Mouse (Mus musculus) forebrain, embryonic 10.5 days (tissue): ENCODE data around the gene Arhgdia. TPM values are rescaled to one million over a fixed set of nuclear protein-coding genes. Genes with fewer than 3 reads are reported as not detected.

Experiments used
- DNase-seq: peaks from one replicate; pipeline ENCODE4 v3.0.0-alpha.2; 2017; ENCODE audit warnings: low spot score; ENCODE audit errors: extremely low spot score
- H3K27ac ChIP-seq: fragments of 300-500 bp; sonication (generic); 2 replicates; pipeline ENCODE4 v1.5.1; 2016; ENCODE audit warnings: mild to moderate bottlenecking
- H3K27me3 ChIP-seq: fragments of 300-500 bp; sonication (generic); 2 replicates; pipeline ENCODE4 v1.6.1; 2016; ENCODE audit warnings: mild to moderate bottlenecking; ENCODE audit not compliant: poor library complexity, severe bottlenecking
- H3K36me3 ChIP-seq: fragments of 300-500 bp; sonication (generic); replicated peaks from 2 replicates; pipeline ENCODE4 v1.6.1; 2016; ENCODE audit warnings: mild to moderate bottlenecking, moderate library complexity
- H3K4me1 ChIP-seq: fragments of 300-500 bp; sonication (generic); 2 replicates; pipeline ENCODE4 v1.6.1; 2016
- H3K4me3 ChIP-seq: fragments of 300-500 bp; sonication (generic); 2 replicates; pipeline ENCODE4 v1.5.1; 2016; ENCODE audit warnings: mild to moderate bottlenecking, moderate library complexity
- H3K9me3 ChIP-seq: fragments of 300-500 bp; sonication (generic); 2 replicates; pipeline ENCODE4 v1.6.1; 2016; ENCODE audit warnings: mild to moderate bottlenecking, moderate library complexity
- WGBS: fragments of 180-500 bp; shearing (Covaris S2); methylation state at CpG from one replicate; pipeline ENCODE4 v1.1.7; 2016; 5-methylcytosine and 5-hydroxymethylcytosine counted together
- polyA plus RNA-seq: library from polyadenylated mRNA; unstranded; fragments of >200 nt; fragmentation: Nextera tagmentation; extraction: Ambion mirVana; gene quantifications from 2 replicates; pipeline ENCODE4 v1.2.1, GENCODE M21; 2016

Gene Arhgdia
- polyA plus RNA-seq, 1 experiment from 2014 or later: 744 TPM

DNA sequence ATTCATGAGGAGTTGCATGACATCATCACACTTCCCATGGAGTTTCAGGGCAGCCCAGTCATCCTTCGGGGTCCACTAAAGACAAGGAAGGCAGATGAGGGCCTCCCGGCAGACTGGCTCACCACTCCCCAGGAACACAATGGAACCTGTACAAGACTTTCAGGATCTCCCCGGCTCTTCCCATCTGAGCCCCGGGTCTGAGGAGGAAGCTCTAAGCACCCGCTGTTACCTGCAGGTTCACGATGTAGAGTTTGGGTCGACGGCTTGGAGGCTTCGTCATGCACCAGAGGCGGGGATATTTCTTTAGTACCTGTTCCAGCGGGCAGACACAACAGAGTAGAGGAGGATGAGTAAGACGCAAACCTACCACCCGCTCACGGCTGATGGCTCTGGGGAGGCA is 38.8 kb upstream of the Arhgdia start:
- Histone ChIP-seq H3K4me1 (peaks cover 51% of the 10 kb centered on the region), H3K27me3 (no peaks in the 10 kb centered on the region), H3K36me3 (peaks cover 66% of the 10 kb centered on the region), H3K4me3 (no peak overlapping the region), H3K27ac (no peak overlapping the region), H3K9me3 (no peaks in the 10 kb centered on the region; the same call in 1 of the 2 replicates)
- DNase-seq: no peak
- 93% methylated on average over 14 of the region's 14 CpGs for WGBS

- Histone ChIP-seq H3K27me3 (no peaks in the 10 kb centered on the region), H3K27ac (peak overlapping the region; percentile 90; the same call in 1 of the 2 replicates), H3K9me3 (no peaks in the 10 kb centered on the region; the same call in 1 of the 2 replicates), H3K4me1 (peaks cover 39% of the 10 kb centered on the region), H3K36me3 (peaks cover 79% of the 10 kb centered on the region), H3K4me3 (peak overlapping the region; percentile 83)
- no peak for DNase-seq
- WGBS: 93% methylated on average over 25 of the region's 25 CpGs
These were observed 37.5 kb upstream of the Arhgdia start for GRCm38 (mm10) chr11:120618619-120619535.

- H3K4me3 ChIP-seq: peak within 1 kb of the TSS; percentile 83
- H3K36me3 ChIP-seq: peaks cover 82% of the 10 kb centered on the region
- under 1% methylated on average over 56 of the region's 56 CpGs for WGBS
- H3K27ac ChIP-seq: peak within 1 kb of the TSS; percentile 90
- DNase-seq: peak; percentile 89
- H3K9me3 ChIP-seq: no peaks in the 10 kb centered on the region; the same call in 1 of the 2 replicates
- no peaks in the 10 kb centered on the region for H3K27me3 ChIP-seq
- H3K4me1 ChIP-seq: peaks cover 32% of the 10 kb centered on the region
These were observed 36.2 kb upstream of the Arhgdia start, which contains the start of gene Pcyt2 for GRCm38 (mm10) chr11:120617519-120618112. TSS of gene Pcyt2 (minus strand) at chr11:120617936.

DNA sequence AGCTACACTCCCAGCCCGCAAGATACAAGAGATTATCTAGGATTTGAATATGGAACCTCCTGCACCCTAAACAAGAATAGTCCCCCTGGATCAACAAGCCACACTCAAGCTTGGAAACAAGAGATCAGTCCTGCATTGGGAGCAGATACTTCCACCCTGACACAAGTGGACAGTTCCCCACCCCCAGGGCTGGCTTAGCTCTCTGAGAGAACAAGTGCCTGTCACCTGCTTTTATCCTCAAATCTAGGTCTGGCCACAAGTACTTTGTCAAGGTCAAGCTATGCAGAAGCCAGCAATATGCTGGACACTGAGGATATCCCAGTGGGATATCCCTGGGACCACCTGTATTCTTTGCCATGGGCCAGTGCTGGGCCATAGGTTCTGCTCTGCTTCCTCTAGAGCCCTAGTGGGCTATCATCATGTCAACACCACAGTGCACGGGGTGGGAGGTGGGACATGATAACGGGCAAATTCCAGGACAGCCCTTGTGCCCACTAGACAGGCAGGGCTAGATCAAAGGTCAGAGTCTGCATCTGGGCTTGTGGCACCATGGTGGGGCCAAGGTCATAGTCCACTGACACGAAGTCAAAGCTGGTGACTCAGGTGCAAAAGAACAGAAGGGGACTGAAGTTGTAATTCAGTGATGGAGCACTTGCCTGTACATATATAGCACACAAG is 35.3 kb upstream of the Arhgdia start:
- DNase-seq: no peak
- 55% methylated on average over 4 of the region's 4 CpGs for WGBS
- peaks cover 82% of the 10 kb centered on the region for H3K36me3 ChIP-seq

DNA sequence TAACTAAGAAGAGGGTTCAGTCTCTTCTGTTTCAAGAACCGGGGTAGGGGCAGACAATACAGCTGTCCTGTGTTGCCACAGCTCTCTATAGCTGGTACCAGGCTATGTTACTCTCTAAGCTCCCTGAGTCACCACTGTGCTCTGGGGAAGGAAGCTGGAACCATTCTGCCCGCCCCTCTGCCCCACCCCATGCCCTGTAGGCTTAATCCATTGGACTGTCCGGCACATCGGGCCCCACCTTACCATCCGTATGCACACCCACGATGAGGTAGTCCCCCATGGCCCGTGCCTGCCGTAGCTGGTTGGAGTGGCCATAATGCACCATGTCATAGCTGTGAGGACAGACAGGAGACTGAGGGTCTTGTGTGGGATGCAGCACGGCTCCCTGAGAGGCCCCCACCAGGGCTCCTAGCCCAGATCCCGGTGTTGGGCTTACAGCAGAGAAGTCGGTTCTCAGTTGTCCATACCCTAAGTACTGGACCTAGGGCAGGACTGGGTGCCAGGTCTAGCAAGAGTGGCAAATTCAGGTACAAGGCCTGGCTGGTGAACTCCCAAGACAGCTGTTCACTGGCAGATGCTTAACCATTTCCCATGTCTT is 34.3 kb upstream of the Arhgdia start:
- Histone ChIP-seq H3K36me3 (peaks cover 82% of the 10 kb centered on the region), H3K27me3 (no peaks in the 10 kb centered on the region), H3K4me1 (peaks cover 32% of the 10 kb centered on the region), H3K4me3 (peak overlapping the region; percentile 83), H3K27ac (no peak overlapping the region), H3K9me3 (no peaks in the 10 kb centered on the region; the same call in 1 of the 2 replicates)
- WGBS: 92% methylated on average over 11 of the region's 11 CpGs
- DNase-seq: no peak

More for the DNA sequence above, 35.3 kb upstream of the Arhgdia start:
- Histone ChIP-seq H3K27me3 (no peaks in the 10 kb centered on the region), H3K27ac (peak overlapping the region; percentile 90), H3K4me3 (peak overlapping the region; percentile 83), H3K9me3 (no peaks in the 10 kb centered on the region; the same call in 1 of the 2 replicates), H3K4me1 (peaks cover 32% of the 10 kb centered on the region)

DNA sequence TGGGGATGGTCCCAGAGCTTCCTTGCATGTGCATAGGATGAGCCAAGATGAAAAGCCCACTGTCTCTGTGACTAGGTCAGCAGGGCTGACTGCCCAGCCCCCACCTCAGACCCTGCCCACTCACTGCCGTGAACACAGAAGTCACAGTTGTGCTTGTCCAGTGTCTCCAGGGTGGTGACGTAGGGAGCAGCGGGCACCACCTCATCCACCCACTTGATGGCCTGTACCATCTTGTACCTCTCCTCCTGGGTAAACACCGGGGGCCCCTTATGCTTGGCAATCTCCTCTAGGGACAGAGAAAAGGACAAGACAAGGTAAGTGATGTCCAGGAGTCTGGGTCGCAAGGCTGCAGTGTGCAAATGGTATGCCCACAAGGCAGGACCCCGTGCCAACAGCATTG is 33.7 kb upstream of the Arhgdia start:
- Histone ChIP-seq H3K9me3 (no peaks in the 10 kb centered on the region; the same call in 1 of the 2 replicates), H3K36me3 (peaks cover 82% of the 10 kb centered on the region), H3K27ac (no peak overlapping the region), H3K27me3 (no peaks in the 10 kb centered on the region), H3K4me3 (no peak overlapping the region), H3K4me1 (peaks cover 32% of the 10 kb centered on the region)
- no peak for DNase-seq
- WGBS: 94% methylated on average over 6 of the region's 6 CpGs

DNA sequence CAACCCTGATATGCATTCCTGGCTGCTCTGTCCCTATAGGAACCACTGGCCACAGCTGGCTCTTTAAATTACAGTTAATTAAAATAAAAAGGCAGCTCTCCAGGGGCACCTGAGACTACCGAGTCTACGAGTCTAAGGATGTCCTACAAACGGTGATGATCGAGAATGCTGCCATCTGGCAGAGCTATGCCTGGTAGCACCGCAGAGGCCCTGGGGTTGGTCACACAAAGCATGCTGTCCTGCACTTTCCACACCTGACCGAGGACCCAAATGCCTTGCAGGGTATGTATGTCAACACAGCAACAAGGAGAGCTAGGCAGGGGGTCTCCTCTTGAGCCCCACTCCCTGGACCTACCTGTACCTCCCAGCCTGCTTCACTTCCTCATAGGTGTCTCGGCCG is 32.6 kb upstream of the Arhgdia start:
- no peaks in the 10 kb centered on the region; the same call in 1 of the 2 replicates for H3K9me3 ChIP-seq
- 95% methylated on average over 8 of the region's 8 CpGs for WGBS
- H3K4me3 ChIP-seq: no peak overlapping the region
- peaks cover 83% of the 10 kb centered on the region for H3K36me3 ChIP-seq
- no peak for DNase-seq
- peaks cover 10% of the 10 kb centered on the region for H3K27me3 ChIP-seq
- H3K4me1 ChIP-seq: peaks cover 40% of the 10 kb centered on the region
- H3K27ac ChIP-seq: no peak overlapping the region

DNA sequence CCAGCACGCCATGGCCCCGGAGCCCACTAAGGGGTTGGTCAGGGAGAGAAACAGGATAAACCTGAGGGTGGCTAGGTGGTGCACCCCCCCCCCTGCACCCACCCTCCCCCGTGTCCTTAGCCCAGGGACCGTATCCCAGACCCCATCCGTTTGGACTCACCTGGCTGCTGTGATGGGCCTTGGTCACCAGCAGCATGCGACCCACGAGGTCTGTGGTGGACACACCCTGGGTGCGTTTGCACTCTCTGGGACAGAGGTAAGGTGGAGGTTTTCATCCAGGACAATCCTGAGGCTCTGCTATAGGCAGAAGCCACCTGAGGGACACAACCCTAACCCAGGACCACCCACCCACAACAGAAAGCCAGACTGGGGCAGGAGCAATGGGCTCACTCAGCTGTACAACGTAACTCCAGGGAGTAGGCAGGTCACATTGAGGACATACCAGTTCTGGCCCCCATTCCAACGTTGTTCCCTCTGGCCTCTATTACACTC is 32.1 kb upstream of the Arhgdia start:
- no peak overlapping the region; the same call in 1 of the 2 replicates for H3K4me3 ChIP-seq
- no peak overlapping the region for H3K27ac ChIP-seq
- H3K27me3 ChIP-seq: peaks cover 14% of the 10 kb centered on the region
- peaks cover 78% of the 10 kb centered on the region for H3K36me3 ChIP-seq
- peaks cover 43% of the 10 kb centered on the region for H3K4me1 ChIP-seq
- DNase-seq: no peak
- no peaks in the 10 kb centered on the region; the same call in 1 of the 2 replicates for H3K9me3 ChIP-seq
- 94% methylated on average over 10 of the region's 10 CpGs for WGBS

DNA sequence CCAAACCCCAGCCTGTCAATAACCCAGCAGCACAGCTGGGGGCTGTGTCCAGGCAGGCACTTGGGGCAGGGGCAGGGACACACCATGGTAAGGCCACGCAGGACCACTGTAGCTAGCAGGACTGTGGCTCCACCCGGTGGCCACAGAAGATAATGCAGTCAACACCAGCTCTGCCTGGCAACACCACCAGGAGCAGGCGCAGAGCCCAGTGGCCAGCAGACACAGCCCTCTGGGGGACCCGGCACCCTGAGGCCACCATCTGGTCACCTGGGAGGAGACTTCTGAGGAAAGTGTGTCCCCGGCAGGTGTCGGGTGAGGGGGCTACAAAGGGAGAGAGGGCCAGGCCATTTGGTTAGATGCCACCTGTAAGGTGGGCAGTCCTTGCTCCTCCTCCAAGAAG is 31.3 kb upstream of the Arhgdia start:
- 56% methylated on average over 6 of the region's 6 CpGs for WGBS

GRCm38 (mm10) chr11:120610477-120611046 is 29.1 kb upstream of the Arhgdia start:
- WGBS: 83% methylated on average over 9 of the region's 9 CpGs
- H3K27ac ChIP-seq: no peak overlapping the region
- DNase-seq: no peak
- H3K9me3 ChIP-seq: no peaks in the 10 kb centered on the region
- H3K36me3 ChIP-seq: peaks cover 85% of the 10 kb centered on the region
- H3K4me3 ChIP-seq: peak overlapping the region; percentile 7; the same call in 1 of the 2 replicates
- peaks cover 38% of the 10 kb centered on the region for H3K27me3 ChIP-seq
- H3K4me1 ChIP-seq: peaks cover 29% of the 10 kb centered on the region

More for the DNA sequence above, 31.3 kb upstream of the Arhgdia start:
- H3K36me3 ChIP-seq: peaks cover 71% of the 10 kb centered on the region
- 0 out of 2 replicates have a peak overlapping the region, but pooled peaks have one; percentile 22 for H3K27ac ChIP-seq
- DNase-seq: peak; percentile 69
- no peaks in the 10 kb centered on the region for H3K9me3 ChIP-seq
- peaks cover 22% of the 10 kb centered on the region for H3K27me3 ChIP-seq
- H3K4me3 ChIP-seq: 0 out of 2 replicates have a peak overlapping the region, but pooled peaks have one; percentile 17
- peaks cover 43% of the 10 kb centered on the region for H3K4me1 ChIP-seq

GRCm38 (mm10) chr11:120609250-120609649 is 27.8 kb upstream of the Arhgdia start:
- no peak overlapping the region for H3K27ac ChIP-seq
- H3K9me3 ChIP-seq: no peaks in the 10 kb centered on the region
- peak overlapping the region; percentile 44; the same call in 1 of the 2 replicates for H3K4me3 ChIP-seq
- peaks cover 85% of the 10 kb centered on the region for H3K36me3 ChIP-seq
- peaks cover 38% of the 10 kb centered on the region for H3K27me3 ChIP-seq
- DNase-seq: no peak
- WGBS: 40% methylated on average over 8 of the region's 8 CpGs
- H3K4me1 ChIP-seq: peaks cover 27% of the 10 kb centered on the region
